Mouse (Mus musculus): Measurements from ENCODE around the gene Fga. TPM values are rescaled to one million over a fixed set of nuclear protein-coding genes. Genes with fewer than 3 reads are reported as not detected.

Gene Fga
- total and polyA plus RNA-seq, 3 experiments: not detected

GRCm38 (mm10) chr3:83053126-83053525, 27.2 kb downstream of the Fga start:
- Histone ChIP-seq H3K36me3 (ENCODE audit: control insufficient read depth in 1 of 2, insufficient read depth in 2 of 2, low read length in 2 of 2) (peaks cover 0 to 6% of the 10 kb centered on the region in 2 experiments; a peak in 2 of 4 replicates), H3K4me1 (ENCODE audit: control insufficient read depth in 1 of 2, insufficient read depth in 2 of 2, low read length in 2 of 2) (peaks cover 0 to 5% of the 10 kb centered on the region in 2 experiments; a peak in 1 of 4 replicates), H3K9ac (ENCODE audit: control insufficient read depth, low read depth, low read length, poor library complexity, severe bottlenecking) (no peak overlapping the region), H3K4me3 (ENCODE audit: control insufficient read depth in 1 of 2, insufficient read depth in 1 of 2, low read depth in 2 of 2, low read length in 2 of 2) (no peak overlapping the region), H3K27me3 (ENCODE audit: control insufficient read depth in 1 of 2, insufficient read depth in 2 of 2, low read length in 2 of 2) (no peaks in the 10 kb centered on the region; a peak in 2 of 4 replicates), H3K79me2 (ENCODE audit: control insufficient read depth, insufficient read depth, low read length, poor library complexity) (peaks cover 12% of the 10 kb centered on the region), H3K27ac (ENCODE audit: control insufficient read depth, low read depth, low read length) (no peak overlapping the region), H3K9me3 (replicated peaks; ENCODE audit: insufficient read depth, low read length) (no peaks in the 10 kb centered on the region)
- DNase-seq (ENCODE audit: low read depth, low spot score): no peak
- TF ChIP-seq USF1 (IDR thresholded peaks at IDR 0.05; ENCODE audit: low read depth, low read length): no peak
- TF ChIP-seq POLR2AphosphoS5 (IDR thresholded peaks at IDR 0.05; ENCODE audit: borderline replicate concordance, low read depth, low read length): no peak
- no peak for TF ChIP-seq GABPA (IDR thresholded peaks at IDR 0.05; ENCODE audit: low read depth, low read length)

DNA sequence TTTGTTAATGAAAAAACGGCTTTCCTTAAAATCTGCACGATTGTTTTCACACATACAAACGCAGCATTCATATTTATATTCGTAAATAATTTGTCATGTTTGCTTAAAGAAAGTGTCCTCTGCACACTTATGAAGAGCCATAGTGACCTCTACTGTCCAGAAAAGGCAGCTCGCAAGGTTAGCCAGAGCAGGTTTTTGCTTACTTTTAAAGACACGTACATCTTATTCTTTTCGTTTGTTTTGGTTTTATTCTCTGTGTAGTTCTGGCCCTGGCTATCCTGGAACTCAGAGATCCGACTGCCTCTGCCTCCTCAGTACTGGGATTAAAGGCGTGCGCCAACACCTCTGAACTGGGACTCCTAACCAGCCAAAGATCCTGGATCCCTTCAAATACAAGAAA, 27.9 kb downstream of the Fga start:
- Histone ChIP-seq H3K36me3 (ENCODE audit: control insufficient read depth in 1 of 2, insufficient read depth in 2 of 2, low read length in 2 of 2) (peaks cover 0 to 6% of the 10 kb centered on the region in 2 experiments; a peak in 2 of 4 replicates), H3K27me3 (ENCODE audit: control insufficient read depth in 1 of 2, insufficient read depth in 2 of 2, low read length in 2 of 2) (no peaks in the 10 kb centered on the region; a peak in 2 of 4 replicates), H3K27ac (ENCODE audit: control insufficient read depth, low read depth, low read length) (no peak overlapping the region), H3K4me3 (ENCODE audit: control insufficient read depth in 1 of 2, insufficient read depth in 1 of 2, low read depth in 2 of 2, low read length in 2 of 2) (peak overlapping the region; percentile 52 to 70), H3K79me2 (ENCODE audit: control insufficient read depth, insufficient read depth, low read length, poor library complexity) (peaks cover 12% of the 10 kb centered on the region), H3K9ac (ENCODE audit: control insufficient read depth, low read depth, low read length, poor library complexity, severe bottlenecking) (peak overlapping the region; percentile 56), H3K4me1 (ENCODE audit: control insufficient read depth in 1 of 2, insufficient read depth in 2 of 2, low read length in 2 of 2) (peaks cover 0 to 5% of the 10 kb centered on the region in 2 experiments; a peak in 1 of 4 replicates), H3K9me3 (replicated peaks; ENCODE audit: insufficient read depth, low read length) (no peaks in the 10 kb centered on the region)
- TF ChIP-seq ZNF384 (IDR thresholded peaks at IDR 0.05; ENCODE audit: low read depth, low read length) (peak; percentile 89), SMC3 (IDR thresholded peaks at IDR 0.05; ENCODE audit: low read depth, low read length) (peak; percentile 42), ELF1 (IDR thresholded peaks at IDR 0.05; ENCODE audit: low read depth, low read length) (no peak), ZC3H11A (IDR thresholded peaks at IDR 0.05; ENCODE audit: low read depth, low read length) (peak; percentile 31; the same call in 1 of the 2 replicates), POLR2AphosphoS2 (IDR thresholded peaks at IDR 0.05; ENCODE audit: low read length) (no peak), RAD21 (IDR thresholded peaks at IDR 0.05; ENCODE audit: low read depth, low read length) (peak; percentile 70), CTCF (IDR thresholded peaks at IDR 0.05 in 2 of 3, conservative IDR thresholded peaks at IDR 0.05 in 1 of 3; ENCODE audit: control insufficient read depth in 1 of 3, insufficient read depth in 1 of 3, low read depth in 2 of 3, low read length in 3 of 3, poor library complexity in 1 of 3, severe bottlenecking in 1 of 3) (peak in 2 of 3 experiments; percentile 49 to 65; a peak in 4 of 6 replicates)
- DNase-seq (ENCODE audit: low read depth, low spot score): peak; percentile 72

GRCm38 (mm10) chr3:83054759-83055158, 28.9 kb downstream of the Fga start:
- Histone ChIP-seq H3K27me3 (ENCODE audit: control insufficient read depth in 1 of 2, insufficient read depth in 2 of 2, low read length in 2 of 2) (no peaks in the 10 kb centered on the region; a peak in 1 of 4 replicates), H3K27ac (ENCODE audit: control insufficient read depth, low read depth, low read length) (no peak overlapping the region; the same call in 1 of the 2 replicates), H3K9me3 (replicated peaks; ENCODE audit: insufficient read depth, low read length) (no peaks in the 10 kb centered on the region), H3K4me3 (ENCODE audit: control insufficient read depth in 1 of 2, insufficient read depth in 1 of 2, low read depth in 2 of 2, low read length in 2 of 2) (peak overlapping the region; percentile 53 to 70), H3K36me3 (ENCODE audit: control insufficient read depth in 1 of 2, insufficient read depth in 2 of 2, low read length in 2 of 2) (peaks cover 0 to 6% of the 10 kb centered on the region in 2 experiments; a peak in 3 of 4 replicates), H3K9ac (ENCODE audit: control insufficient read depth, low read depth, low read length, poor library complexity, severe bottlenecking) (peak overlapping the region; percentile 23), H3K79me2 (ENCODE audit: control insufficient read depth, insufficient read depth, low read length, poor library complexity) (peaks cover 12% of the 10 kb centered on the region), H3K4me1 (ENCODE audit: control insufficient read depth in 1 of 2, insufficient read depth in 2 of 2, low read length in 2 of 2) (peaks cover 0 to 5% of the 10 kb centered on the region in 2 experiments; a peak in 1 of 4 replicates)
- no peak for DNase-seq (ENCODE audit: low read depth, low spot score)
- TF ChIP-seq ZNF384 (IDR thresholded peaks at IDR 0.05; ENCODE audit: low read depth, low read length) (peak; percentile 75), HCFC1 (IDR thresholded peaks at IDR 0.05; ENCODE audit: low read depth, low read length) (no peak), MYB (IDR thresholded peaks at IDR 0.05; ENCODE audit: low read depth, low read length) (no peak), UBTF (IDR thresholded peaks at IDR 0.05; ENCODE audit: borderline replicate concordance, insufficient read depth, low read depth, low read length) (no peak), MXI1 (IDR thresholded peaks at IDR 0.05; ENCODE audit: low read depth, low read length) (peak; percentile 17; the same call in 1 of the 2 replicates), TCF12 (IDR thresholded peaks at IDR 0.05; ENCODE audit: low read depth, low read length) (no peak), RAD21 (IDR thresholded peaks at IDR 0.05; ENCODE audit: low read depth, low read length) (no peak), SIN3A (IDR thresholded peaks at IDR 0.05; ENCODE audit: low read length) (0 out of 2 replicates have a peak, but pooled peaks have one; percentile 9)

Data from MEL (cell line).